Mouse (Mus musculus) hindbrain, embryonic 10.5 days (tissue): ENCODE measurements at regions not wholly inside any gene's neighbourhood (a gene's known extent, or its start where the extent isn't known, plus 50 kb on each side); places are given as distances from the start of the nearest gene placed in this dataset.

Experiments
- DNase-seq: peaks from one replicate; pipeline ENCODE4 v3.0.0-alpha.2; 2017; ENCODE audit warnings: low spot score
- H3K27ac ChIP-seq: fragments of 300-500 bp; sonication (generic); 2 replicates; pipeline ENCODE4 v1.5.1; 2016; ENCODE audit warnings: mild to moderate bottlenecking, moderate library complexity
- H3K27me3 ChIP-seq: fragments of 300-500 bp; sonication (generic); 2 replicates; pipeline ENCODE4 v1.6.1; 2016; ENCODE audit warnings: mild to moderate bottlenecking; ENCODE audit not compliant: poor library complexity, insufficient read depth, severe bottlenecking
- H3K36me3 ChIP-seq: fragments of 300-500 bp; sonication (generic); 2 replicates; pipeline ENCODE4 v1.6.1; 2016; ENCODE audit warnings: mild to moderate bottlenecking, moderate library complexity
- H3K4me1 ChIP-seq: fragments of 300-500 bp; sonication (generic); replicated peaks from 2 replicates; pipeline ENCODE4 v1.6.1; 2016; ENCODE audit warnings: mild to moderate bottlenecking
- H3K4me3 ChIP-seq: fragments of 300-500 bp; sonication (generic); 2 replicates; pipeline ENCODE4 v1.5.1; 2016; ENCODE audit warnings: mild to moderate bottlenecking, moderate library complexity
- H3K9me3 ChIP-seq: fragments of 300-500 bp; sonication (generic); 2 replicates; pipeline ENCODE4 v1.6.1; 2016; ENCODE audit warnings: mild to moderate bottlenecking, moderate library complexity
- WGBS: fragments of 180-500 bp; shearing (Covaris S2); methylation state at CpG from one replicate; pipeline ENCODE4 v1.1.7; 2016; 5-methylcytosine and 5-hydroxymethylcytosine counted together

DNA sequence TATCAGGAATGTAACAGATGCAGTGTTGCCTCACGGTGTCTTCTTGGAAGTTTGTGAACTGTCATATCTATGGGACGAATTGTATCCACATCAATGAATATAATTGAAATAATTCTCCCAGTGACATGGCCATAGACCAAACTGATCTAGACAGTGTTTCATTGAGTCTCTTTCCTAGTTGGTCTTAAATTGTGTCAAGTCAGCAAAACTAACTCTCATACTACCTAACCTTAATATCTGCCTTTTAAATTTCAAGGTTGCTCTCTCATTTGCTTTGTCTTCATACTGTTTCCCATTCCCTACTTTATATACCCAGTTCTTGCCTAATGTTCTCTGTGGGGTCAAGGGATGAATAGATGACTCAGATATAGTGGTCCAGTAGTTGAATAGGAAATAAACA lies 397.9 kb upstream of the Gm765 start:
- 93% methylated on average over 2 of the region's 2 CpGs for WGBS
- Histone ChIP-seq H3K4me3 (no peak overlapping the region), H3K9me3 (no peaks in the 10 kb centered on the region), H3K36me3 (no peaks in the 10 kb centered on the region), H3K27me3 (no peaks in the 10 kb centered on the region), H3K27ac (no peak overlapping the region), H3K4me1 (no peaks in the 10 kb centered on the region)
- DNase-seq, result no peak

DNA sequence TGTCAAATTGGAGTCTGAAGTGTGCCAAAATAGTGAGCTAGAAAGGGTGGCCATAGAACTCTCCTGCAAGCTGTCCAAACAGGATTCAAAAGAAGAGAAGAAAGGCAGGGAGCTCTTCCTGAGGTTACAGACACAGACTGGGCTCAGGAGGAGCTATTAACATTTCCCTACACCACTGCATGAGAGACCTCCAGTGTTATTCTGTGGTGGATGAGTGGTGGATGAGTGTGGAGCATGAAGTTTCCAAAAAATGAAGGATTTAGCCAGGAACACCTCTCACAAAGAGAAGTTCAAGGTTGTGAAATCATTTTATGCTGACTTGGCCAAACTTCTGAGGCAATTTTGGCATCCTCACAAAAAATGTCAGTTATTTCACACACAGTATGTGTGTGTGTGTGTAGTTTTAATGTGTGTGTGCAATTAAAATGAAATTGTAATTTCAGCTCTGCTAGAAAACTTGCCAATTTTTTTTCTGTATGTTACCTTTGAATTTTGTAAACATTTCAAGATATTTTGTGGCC lies 388.5 kb upstream of the Gm765 start:
- Histone ChIP-seq H3K27me3 (no peaks in the 10 kb centered on the region), H3K4me3 (no peak overlapping the region), H3K36me3 (no peaks in the 10 kb centered on the region), H3K4me1 (no peaks in the 10 kb centered on the region), H3K9me3 (no peaks in the 10 kb centered on the region), H3K27ac (no peak overlapping the region)
- DNase-seq, result no peak

GRCm38 (mm10) chr6:98726605-98727144 lies 384.1 kb upstream of the Gm765 start:
- no peaks in the 10 kb centered on the region for H3K9me3 ChIP-seq
- no peak for DNase-seq
- no peak overlapping the region for H3K4me3 ChIP-seq
- no peaks in the 10 kb centered on the region for H3K27me3 ChIP-seq
- WGBS, result 85% methylated on average over 5 of the region's 5 CpGs
- no peaks in the 10 kb centered on the region for H3K4me1 ChIP-seq
- no peak overlapping the region for H3K27ac ChIP-seq
- no peaks in the 10 kb centered on the region for H3K36me3 ChIP-seq

DNA sequence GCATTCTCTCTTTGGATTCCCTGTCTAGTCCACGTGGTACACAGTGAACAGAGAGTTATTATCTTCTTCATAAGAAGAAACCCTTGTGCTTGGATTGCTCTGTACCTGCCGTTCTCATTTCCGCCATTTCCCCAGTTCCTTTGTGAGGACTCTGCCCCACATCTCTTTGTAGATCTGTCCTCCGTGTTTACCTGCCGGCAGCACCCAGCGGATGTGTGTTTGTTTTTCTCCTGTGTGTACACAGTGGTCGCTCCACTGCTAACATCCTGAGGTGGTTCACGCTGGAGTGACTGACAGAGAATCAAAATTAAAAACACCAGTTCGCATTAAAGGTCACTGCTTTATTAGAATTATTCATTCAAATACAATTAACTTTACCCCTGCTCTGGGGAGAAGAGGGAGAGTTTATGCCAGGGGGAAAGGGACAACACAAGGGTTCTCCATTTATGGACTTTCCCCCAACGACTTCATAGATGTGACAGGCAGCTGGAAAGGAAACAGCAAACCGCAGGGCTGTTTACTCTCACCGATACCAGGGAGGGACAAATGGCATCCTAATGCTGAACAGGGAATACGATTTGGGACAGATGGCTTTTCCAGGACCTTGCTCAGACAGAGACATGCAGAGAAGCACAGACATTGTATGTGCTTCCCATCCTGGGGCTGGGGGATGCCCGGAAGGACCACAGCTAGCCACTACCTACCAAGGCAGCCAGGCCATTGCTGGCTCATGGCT lies 362.5 kb upstream of the Gm765 start:
- H3K9me3 ChIP-seq, result no peaks in the 10 kb centered on the region

DNA sequence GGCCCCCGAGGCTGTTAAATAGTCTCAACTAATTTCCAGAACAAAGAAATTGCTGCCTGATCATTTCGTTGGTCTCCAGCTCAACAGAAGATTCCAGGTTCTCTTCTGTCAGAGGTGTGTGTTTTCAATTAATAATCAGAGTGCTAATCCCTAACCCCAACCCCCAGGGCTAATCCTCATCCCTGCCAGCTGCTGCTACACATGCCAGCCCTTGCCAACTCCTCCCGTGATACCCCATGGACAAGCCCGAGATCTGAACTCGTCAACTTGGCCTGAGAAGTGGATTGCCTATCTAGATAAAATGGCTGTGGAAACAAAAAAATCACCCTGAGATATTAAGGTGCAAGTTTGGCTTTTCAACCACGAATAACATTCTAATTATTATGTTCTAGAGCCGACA lies 355.0 kb upstream of the Gm765 start:
- Histone ChIP-seq H3K27ac (no peak overlapping the region), H3K36me3 (no peaks in the 10 kb centered on the region), H3K9me3 (no peaks in the 10 kb centered on the region), H3K27me3 (no peaks in the 10 kb centered on the region), H3K4me3 (no peak overlapping the region), H3K4me1 (no peaks in the 10 kb centered on the region)
- DNase-seq, result no peak
- 85% methylated on average over 7 of the region's 7 CpGs for WGBS

More for the DNA sequence above, 362.5 kb upstream of the Gm765 start:
- no peak for DNase-seq
- Histone ChIP-seq H3K4me1 (no peaks in the 10 kb centered on the region), H3K4me3 (no peak overlapping the region), H3K27me3 (no peaks in the 10 kb centered on the region), H3K27ac (no peak overlapping the region), H3K36me3 (no peaks in the 10 kb centered on the region)
- WGBS, result 62% methylated on average over 14 of the region's 14 CpGs

GRCm38 (mm10) chr6:98693411-98693810 lies 350.9 kb upstream of the Gm765 start:
- H3K27ac ChIP-seq, result no peak overlapping the region
- H3K4me3 ChIP-seq, result no peak overlapping the region
- WGBS, result 69% methylated on average over 8 of the region's 8 CpGs
- H3K9me3 ChIP-seq, result no peaks in the 10 kb centered on the region
- H3K4me1 ChIP-seq, result peaks cover 18% of the 10 kb centered on the region
- peak; percentile 10 for DNase-seq
- H3K27me3 ChIP-seq, result no peaks in the 10 kb centered on the region
- H3K36me3 ChIP-seq, result no peaks in the 10 kb centered on the region

DNA sequence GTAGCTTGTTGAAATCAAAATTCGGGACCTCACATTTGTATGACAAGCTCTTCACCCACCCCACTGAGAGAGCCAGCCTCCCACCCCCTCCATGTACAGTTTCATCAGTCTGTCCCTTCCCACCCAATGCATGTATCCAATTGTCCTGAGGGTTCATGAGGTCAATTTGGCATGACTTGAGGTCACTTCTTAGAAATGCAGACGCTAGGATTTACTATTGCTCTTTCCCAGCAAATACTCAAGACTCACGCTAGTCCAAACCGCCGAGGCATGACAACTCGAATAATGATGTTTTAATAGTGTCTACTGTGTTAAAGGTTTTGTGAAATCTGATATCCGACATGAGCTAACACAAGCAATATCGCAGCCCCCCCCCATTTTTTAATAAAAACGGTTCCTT lies 347.6 kb upstream of the Gm765 start:
- Histone ChIP-seq H3K9me3 (no peaks in the 10 kb centered on the region), H3K27me3 (no peaks in the 10 kb centered on the region), H3K27ac (no peak overlapping the region), H3K36me3 (no peaks in the 10 kb centered on the region), H3K4me3 (no peak overlapping the region), H3K4me1 (peaks cover 18% of the 10 kb centered on the region)
- no peak for DNase-seq
- WGBS, result 39% methylated on average over 9 of the region's 9 CpGs

DNA sequence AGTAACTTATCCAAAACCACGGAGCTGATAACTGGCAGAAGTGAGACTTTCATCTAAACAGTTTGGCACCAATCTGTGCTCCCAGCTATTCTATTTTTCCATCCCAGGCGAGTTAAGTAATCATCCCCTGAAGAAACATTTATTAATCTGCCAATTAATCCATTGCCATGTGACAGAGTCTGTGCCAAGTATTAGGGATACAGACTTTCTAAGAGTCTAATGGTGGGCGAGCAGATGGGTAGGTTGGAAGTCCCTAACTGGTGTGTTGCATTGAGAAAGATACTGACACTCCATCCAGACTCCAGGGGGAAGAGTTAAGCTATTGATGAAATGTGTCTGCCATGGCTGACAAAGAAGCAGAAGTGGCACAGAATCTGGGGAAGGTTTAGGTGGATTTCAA lies 346.8 kb upstream of the Gm765 start:
- Histone ChIP-seq H3K9me3 (no peaks in the 10 kb centered on the region), H3K27me3 (no peaks in the 10 kb centered on the region), H3K36me3 (no peaks in the 10 kb centered on the region), H3K4me1 (peaks cover 18% of the 10 kb centered on the region), H3K4me3 (no peak overlapping the region), H3K27ac (no peak overlapping the region)
- 88% methylated on average over 3 of the region's 3 CpGs for WGBS
- DNase-seq, result no peak

DNA sequence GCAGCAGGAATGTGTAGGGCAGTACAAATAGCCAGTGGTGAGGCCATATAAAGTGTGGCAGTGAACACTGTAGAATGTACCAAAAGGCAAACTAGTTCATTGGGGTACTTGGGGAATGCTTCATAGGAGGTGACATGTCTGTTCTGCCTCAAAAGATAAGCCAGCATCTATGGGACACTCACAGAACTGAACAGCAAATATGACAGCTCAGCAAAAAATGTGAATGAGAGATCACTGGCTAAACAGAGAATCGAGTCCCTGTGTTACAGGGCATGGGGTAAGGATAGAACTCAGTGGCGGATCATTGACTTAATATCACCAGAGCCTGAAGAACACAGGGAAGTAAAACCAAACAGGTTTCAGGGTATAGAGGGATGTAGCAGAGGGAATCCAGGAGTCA lies 346.1 kb upstream of the Gm765 start:
- WGBS, result 89% methylated on average over 2 of the region's 2 CpGs
- Histone ChIP-seq H3K36me3 (no peaks in the 10 kb centered on the region), H3K4me1 (peaks cover 18% of the 10 kb centered on the region), H3K4me3 (no peak overlapping the region), H3K27me3 (no peaks in the 10 kb centered on the region), H3K27ac (no peak overlapping the region), H3K9me3 (no peaks in the 10 kb centered on the region)
- no peak for DNase-seq

DNA sequence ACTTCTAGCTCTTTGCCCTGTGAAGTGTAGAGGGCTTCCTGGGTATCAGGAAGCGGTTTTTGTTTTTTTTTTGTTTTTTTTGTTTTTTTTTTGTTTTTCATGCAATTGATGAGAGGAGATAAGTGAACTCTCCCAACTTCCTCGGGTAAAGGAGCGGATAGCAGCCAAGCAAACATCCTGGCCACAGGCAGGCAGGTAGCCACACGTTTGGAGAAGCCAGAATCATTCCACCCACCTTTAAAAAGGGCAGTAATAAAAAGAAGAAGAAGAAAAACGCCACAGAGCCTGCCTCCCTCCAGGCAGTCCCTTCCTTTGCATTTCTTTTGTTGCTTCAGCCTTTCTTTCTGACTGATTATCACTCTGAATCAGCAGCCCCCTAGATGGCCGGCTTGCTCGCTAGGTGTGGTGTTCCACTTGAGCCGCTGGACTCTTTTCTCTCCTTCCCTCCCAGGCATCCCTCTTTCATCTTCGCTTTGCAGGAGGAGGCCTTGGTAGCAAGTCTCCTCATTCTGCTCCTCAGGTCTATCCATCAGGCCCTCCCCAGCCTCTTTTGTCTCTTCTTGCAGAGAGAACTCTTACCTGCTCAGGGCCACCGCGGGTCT lies 323.9 kb upstream of the Gm765 start:
- peak overlapping the region; percentile 16; the same call in 1 of the 2 replicates for H3K4me3 ChIP-seq

DNA sequence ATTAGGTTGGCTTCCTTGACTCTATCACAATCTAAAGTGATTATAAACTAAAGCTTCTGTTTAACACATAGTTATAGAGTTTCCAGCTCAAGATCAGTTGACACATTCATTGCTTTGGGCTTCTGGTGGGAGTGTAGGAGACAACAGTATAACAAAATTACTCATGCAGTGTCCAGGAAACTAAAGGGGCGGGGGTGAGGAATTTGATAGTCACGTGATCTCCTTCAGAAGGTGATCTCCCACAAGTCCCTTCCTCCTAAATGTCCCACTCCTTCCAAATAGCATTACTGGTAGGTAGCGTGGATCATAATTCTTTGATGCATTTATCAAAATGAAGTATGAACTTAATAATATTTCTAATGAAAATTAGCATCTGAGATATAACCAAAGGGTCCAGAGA lies 309.3 kb upstream of the Gm765 start:
- no peaks in the 10 kb centered on the region for H3K9me3 ChIP-seq
- no peak overlapping the region for H3K4me3 ChIP-seq
- no peak overlapping the region for H3K27ac ChIP-seq
- WGBS, result 92% methylated on average over 3 of the region's 3 CpGs
- no peak for DNase-seq
- no peaks in the 10 kb centered on the region for H3K4me1 ChIP-seq
- no peaks in the 10 kb centered on the region for H3K27me3 ChIP-seq
- H3K36me3 ChIP-seq, result no peaks in the 10 kb centered on the region

More for the DNA sequence above, 323.9 kb upstream of the Gm765 start:
- peaks cover 13% of the 10 kb centered on the region; the same call in 1 of the 2 replicates for H3K27me3 ChIP-seq
- H3K9me3 ChIP-seq, result no peaks in the 10 kb centered on the region
- no peaks in the 10 kb centered on the region for H3K36me3 ChIP-seq
- 8% methylated on average over 11 of the region's 11 CpGs for WGBS
- peaks cover 9% of the 10 kb centered on the region for H3K4me1 ChIP-seq
- no peak overlapping the region; the same call in 1 of the 2 replicates for H3K27ac ChIP-seq
- peak; percentile 19 for DNase-seq

GRCm38 (mm10) chr6:98651315-98651714 lies 308.8 kb upstream of the Gm765 start:
- Histone ChIP-seq H3K4me1 (no peaks in the 10 kb centered on the region), H3K9me3 (no peaks in the 10 kb centered on the region), H3K27ac (no peak overlapping the region), H3K4me3 (no peak overlapping the region), H3K27me3 (no peaks in the 10 kb centered on the region), H3K36me3 (no peaks in the 10 kb centered on the region)
- no peak for DNase-seq

- no peak overlapping the region for H3K4me3 ChIP-seq
- no peaks in the 10 kb centered on the region for H3K4me1 ChIP-seq
- no peak for DNase-seq
- no peak overlapping the region for H3K27ac ChIP-seq
- H3K9me3 ChIP-seq, result no peaks in the 10 kb centered on the region
- H3K27me3 ChIP-seq, result no peaks in the 10 kb centered on the region
- no peaks in the 10 kb centered on the region for H3K36me3 ChIP-seq
- WGBS, result 92% methylated on average over 5 of the region's 5 CpGs
Measured at GRCm38 (mm10) chr6:98640316-98640715, 297.8 kb upstream of the Gm765 start.
